Mouse (Mus musculus) CD4-positive, CD25-positive, alpha-beta regulatory T cell, adult 2 months (primary cell): ENCODE measurements at regions not wholly inside any gene's neighbourhood (a gene's known extent, or its start where the extent isn't known, plus 50 kb on each side); places are given as distances from the start of the nearest gene placed in this dataset.

Source experiments
- DNase-seq: peaks from one replicate; pipeline ENCODE4 v3.0.0-alpha.2; 2012; ENCODE audit warnings: low read depth, low spot score

GRCm38 (mm10) chr5:116914876-116915275, 201.0 kb downstream of the Suds3 start:
- DNase-seq: no peak

- DNase-seq: no peak
These were observed 215.1 kb downstream of the Suds3 start for GRCm38 (mm10) chr5:116900846-116901245.

- DNase-seq: no peak
These were observed 218.5 kb downstream of the Suds3 start for GRCm38 (mm10) chr5:116897391-116897790.

- no peak for DNase-seq
These were observed 220.7 kb downstream of the Suds3 start for GRCm38 (mm10) chr5:116895036-116895783.

- DNase-seq: no peak
These were observed 221.3 kb downstream of the Suds3 start for GRCm38 (mm10) chr5:116894575-116894974.

GRCm38 (mm10) chr5:116892877-116893276, 223.0 kb downstream of the Suds3 start:
- no peak for DNase-seq

GRCm38 (mm10) chr5:116889224-116889623, 226.7 kb downstream of the Suds3 start:
- no peak for DNase-seq

GRCm38 (mm10) chr5:116886181-116887136, 229.5 kb downstream of the Suds3 start:
- no peak for DNase-seq

GRCm38 (mm10) chr5:116879761-116880160, 236.2 kb downstream of the Suds3 start:
- DNase-seq: no peak

- no peak for DNase-seq
These were observed 241.0 kb downstream of the Suds3 start for GRCm38 (mm10) chr5:116874941-116875340.

GRCm38 (mm10) chr5:116868115-116868514, 247.8 kb downstream of the Suds3 start:
- DNase-seq: no peak

GRCm38 (mm10) chr5:116864275-116864674, 251.6 kb downstream of the Suds3 start:
- no peak for DNase-seq

GRCm38 (mm10) chr5:116852691-116853090, 261.1 kb upstream of the Srrm4 start:
- no peak for DNase-seq

GRCm38 (mm10) chr5:116831874-116832273, 240.3 kb upstream of the Srrm4 start:
- DNase-seq: no peak

GRCm38 (mm10) chr5:116829771-116830170, 238.2 kb upstream of the Srrm4 start:
- DNase-seq: no peak

GRCm38 (mm10) chr5:116823260-116823659, 231.6 kb upstream of the Srrm4 start:
- DNase-seq: no peak

GRCm38 (mm10) chr5:116822141-116822540, 230.5 kb upstream of the Srrm4 start:
- no peak for DNase-seq

GRCm38 (mm10) chr5:116809799-116810198, 218.2 kb upstream of the Srrm4 start:
- no peak for DNase-seq

- no peak for DNase-seq
These were observed 217.6 kb upstream of the Srrm4 start for GRCm38 (mm10) chr5:116809001-116809759.

GRCm38 (mm10) chr5:116797460-116797859, 205.8 kb upstream of the Srrm4 start:
- no peak for DNase-seq

- DNase-seq: no peak
These were observed 203.6 kb upstream of the Srrm4 start for GRCm38 (mm10) chr5:116795169-116795568.

GRCm38 (mm10) chr5:116790419-116790818, 198.8 kb upstream of the Srrm4 start:
- DNase-seq: no peak
